Mouse (Mus musculus) C2C12 (cell line): ENCODE measurements around the gene 4930432K21Rik. TPM values are rescaled to one million over a fixed set of nuclear protein-coding genes. Genes with fewer than 3 reads are reported as not detected.

Source experiments
- H3K27me3 ChIP-seq: one replicate; pipeline ENCODE4 v1.6.1; 2011; ENCODE audit not compliant: control insufficient read depth, insufficient read depth, insufficient read length
- H3K36me3 ChIP-seq: one replicate; pipeline ENCODE4 v1.6.1; 2011; ENCODE audit not compliant: control insufficient read depth, insufficient read depth
- H3K4me3 ChIP-seq: one replicate; pipeline ENCODE4 v1.5.1; 2011; ENCODE audit warnings: mild to moderate bottlenecking, control low read depth; ENCODE audit not compliant: poor library complexity, insufficient read depth, severe bottlenecking
- H3K79me2 ChIP-seq: one replicate; pipeline ENCODE4 v1.6.1; 2011; ENCODE audit not compliant: control insufficient read depth, insufficient read depth
- H3K79me3 ChIP-seq: one replicate; pipeline ENCODE4 v1.6.1; 2011; ENCODE audit warnings: low read depth, control low read depth
- H3ac ChIP-seq: one replicate; pipeline ENCODE3; 2011; ENCODE audit warnings: low read depth; ENCODE audit not compliant: control insufficient read depth, insufficient read length
- CEBPB ChIP-seq: IDR thresholded peaks from one replicate; pipeline ENCODE4 v1.6.1; 2011; ENCODE audit warnings: low read depth, mild to moderate bottlenecking, control low read depth, moderate library complexity
- CTCF ChIP-seq: IDR thresholded peaks from one replicate; pipeline ENCODE4 v1.5.1; 2011; ENCODE audit not compliant: control insufficient read depth, insufficient read depth, insufficient read length
- FOSL1 ChIP-seq: IDR thresholded peaks from one replicate; pipeline ENCODE4 v1.8.0; 2011; ENCODE audit warnings: mild to moderate bottlenecking, low read length; ENCODE audit not compliant: poor library complexity, insufficient read depth, severe bottlenecking
- MAX ChIP-seq: IDR thresholded peaks from one replicate; pipeline ENCODE4 v1.6.1; 2011; ENCODE audit warnings: mild to moderate bottlenecking, control low read depth
- MYOD1 ChIP-seq: IDR thresholded peaks from one replicate; pipeline ENCODE4 v1.6.1; 2011; ENCODE audit warnings: low read depth; ENCODE audit not compliant: control insufficient read depth, insufficient read length
- MYOG ChIP-seq: IDR thresholded peaks from one replicate; pipeline ENCODE4 v1.6.1; 2011; ENCODE audit not compliant: control insufficient read depth, insufficient read length; ENCODE audit errors: extremely low read depth
- USF1 ChIP-seq: IDR thresholded peaks from one replicate; pipeline ENCODE4 v1.6.1; 2011; ENCODE audit warnings: low read depth, mild to moderate bottlenecking, control low read depth, moderate library complexity
- polyA plus RNA-seq: library from polyadenylated mRNA; unstranded; fragments of >200 nt; fragmentation: generic; extraction: Trizol; gene quantifications from one replicate; pipeline ENCODE4 v1.2.1, GENCODE M21; 2012; ENCODE audit warnings: missing spikeins

The 4930432K21Rik gene
- polyA plus RNA-seq, 1 experiment, result 0.61 TPM

DNA sequence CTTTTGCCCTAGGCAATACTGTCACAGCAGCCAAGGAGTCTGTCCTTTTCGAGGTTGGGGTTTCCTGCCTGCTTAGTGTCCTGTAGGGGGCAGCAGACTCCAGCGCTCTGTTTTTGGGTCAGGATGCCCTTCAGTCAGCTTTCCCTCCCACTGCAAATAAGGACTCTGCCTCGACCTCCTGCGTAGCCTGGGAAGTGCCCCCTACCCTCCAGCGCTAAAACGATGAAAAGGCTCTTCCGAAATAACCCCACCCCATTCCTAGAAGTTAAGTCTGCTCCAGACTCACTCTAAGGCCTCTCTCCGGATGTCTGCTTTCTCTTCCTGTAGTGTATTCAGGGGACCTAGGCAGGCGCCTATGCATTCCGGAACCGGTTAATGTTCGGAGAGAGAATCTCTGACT lies 38.7 kb downstream of the 4930432K21Rik start:
- H3K36me3 ChIP-seq, result no peaks in the 10 kb centered on the region
- TF ChIP-seq CTCF (peak; percentile 82), FOSL1 (no peak)
- no peak overlapping the region for H3K4me3 ChIP-seq
- H3K79me3 ChIP-seq, result peaks cover 1% of the 10 kb centered on the region
- H3ac ChIP-seq, result peak overlapping the region; percentile 5
- peaks cover 13% of the 10 kb centered on the region for H3K79me2 ChIP-seq
- no peaks in the 10 kb centered on the region for H3K27me3 ChIP-seq

DNA sequence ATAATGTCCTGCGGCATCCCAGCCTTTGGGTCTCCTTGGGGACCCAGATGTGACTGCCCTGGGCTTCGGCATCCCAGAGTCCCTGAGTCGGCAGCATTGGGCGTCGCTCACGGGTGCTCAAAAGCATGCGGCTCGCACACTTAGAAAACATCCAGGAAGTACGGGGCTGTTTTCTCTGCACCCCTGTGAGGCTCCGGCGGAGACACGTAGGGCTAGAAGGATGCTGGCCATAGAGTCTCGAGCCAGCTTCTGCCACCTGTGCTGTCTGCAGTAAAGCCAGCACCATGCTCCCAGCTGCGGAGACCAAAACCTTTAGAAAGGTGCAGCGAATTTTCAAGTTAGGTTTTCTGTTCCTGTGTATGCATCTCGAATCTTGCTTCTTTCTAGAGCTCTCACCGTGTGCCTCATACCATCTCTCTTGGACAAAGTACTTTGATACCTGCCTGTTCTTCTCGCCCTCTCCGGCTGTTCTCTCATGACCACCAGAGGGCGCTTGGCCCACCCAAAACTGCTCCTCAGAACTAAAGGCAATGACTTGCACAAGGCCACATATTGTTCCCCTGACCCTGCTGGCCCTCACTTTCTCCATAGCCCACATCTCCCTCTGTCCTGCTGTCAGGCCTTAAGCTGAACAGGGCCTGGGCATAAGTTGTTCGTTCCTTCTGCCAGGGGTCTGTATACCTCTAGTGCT lies 39.4 kb downstream of the 4930432K21Rik start:
- no peak overlapping the region for H3K4me3 ChIP-seq
- TF ChIP-seq FOSL1 (no peak), USF1 (no peak), CTCF (peak; percentile 55)

DNA sequence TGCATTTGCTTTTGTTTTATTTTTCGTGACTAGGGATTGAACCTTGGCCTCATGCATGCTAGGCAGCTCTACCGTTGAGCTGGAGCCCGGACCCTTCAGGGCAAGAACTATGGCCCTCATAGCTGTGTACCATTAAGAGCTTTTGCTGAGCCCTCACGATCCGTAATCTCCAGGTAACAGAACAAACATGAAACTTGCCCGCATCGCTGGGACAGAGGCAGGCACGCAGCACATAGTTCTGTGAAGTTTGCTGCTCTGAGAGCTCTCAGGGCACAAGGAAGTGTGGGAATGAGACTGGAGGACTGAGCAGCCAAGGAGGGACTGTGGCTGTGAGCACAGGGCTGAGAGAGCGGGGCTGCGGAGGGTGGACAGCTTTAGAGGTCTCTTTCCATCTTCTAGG lies 40.8 kb downstream of the 4930432K21Rik start:
- H3K36me3 ChIP-seq, result no peaks in the 10 kb centered on the region
- TF ChIP-seq MYOG (no peak), MAX (no peak), CEBPB (no peak), MYOD1 (no peak), FOSL1 (no peak), USF1 (no peak)
- H3K4me3 ChIP-seq, result no peak overlapping the region
- peaks cover 1% of the 10 kb centered on the region for H3K79me3 ChIP-seq
- H3ac ChIP-seq, result peak overlapping the region; percentile 20
- H3K79me2 ChIP-seq, result no peaks in the 10 kb centered on the region
- no peaks in the 10 kb centered on the region for H3K27me3 ChIP-seq

More for the DNA sequence above, 39.4 kb downstream of the 4930432K21Rik start:
- Histone ChIP-seq H3K36me3 (no peaks in the 10 kb centered on the region), H3K79me2 (peaks cover 12% of the 10 kb centered on the region), H3ac (peak overlapping the region; percentile 5), H3K79me3 (peaks cover 1% of the 10 kb centered on the region), H3K27me3 (no peaks in the 10 kb centered on the region)

DNA sequence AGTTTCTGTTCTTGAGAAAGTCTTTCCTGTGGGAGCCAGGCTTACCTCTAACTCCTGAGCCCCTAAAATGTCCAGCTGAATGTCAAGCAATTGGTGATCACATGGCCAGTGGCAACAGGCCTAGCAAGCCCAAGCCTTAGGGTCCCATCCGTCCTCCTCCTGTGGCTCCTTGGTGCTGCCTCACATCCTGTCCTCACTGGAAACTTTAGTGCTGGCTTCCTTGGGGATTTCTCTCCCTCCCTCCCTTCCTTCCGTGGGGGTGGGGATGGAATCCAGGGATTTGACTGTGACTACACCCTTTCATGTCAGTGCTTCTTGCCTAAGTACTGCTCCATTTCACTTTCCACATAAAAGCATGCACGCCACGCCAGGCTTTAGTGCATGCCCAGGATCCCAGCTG lies 41.8 kb downstream of the 4930432K21Rik start:
- TF ChIP-seq FOSL1 (no peak), CEBPB (no peak), MYOG (no peak), MAX (no peak), CTCF (no peak), MYOD1 (no peak), USF1 (peak; percentile 55)
- no peak overlapping the region for H3K4me3 ChIP-seq
- peaks cover 1% of the 10 kb centered on the region for H3K79me3 ChIP-seq
- H3K79me2 ChIP-seq, result no peaks in the 10 kb centered on the region
- H3ac ChIP-seq, result peak overlapping the region; percentile 19
- no peaks in the 10 kb centered on the region for H3K36me3 ChIP-seq
- no peaks in the 10 kb centered on the region for H3K27me3 ChIP-seq

DNA sequence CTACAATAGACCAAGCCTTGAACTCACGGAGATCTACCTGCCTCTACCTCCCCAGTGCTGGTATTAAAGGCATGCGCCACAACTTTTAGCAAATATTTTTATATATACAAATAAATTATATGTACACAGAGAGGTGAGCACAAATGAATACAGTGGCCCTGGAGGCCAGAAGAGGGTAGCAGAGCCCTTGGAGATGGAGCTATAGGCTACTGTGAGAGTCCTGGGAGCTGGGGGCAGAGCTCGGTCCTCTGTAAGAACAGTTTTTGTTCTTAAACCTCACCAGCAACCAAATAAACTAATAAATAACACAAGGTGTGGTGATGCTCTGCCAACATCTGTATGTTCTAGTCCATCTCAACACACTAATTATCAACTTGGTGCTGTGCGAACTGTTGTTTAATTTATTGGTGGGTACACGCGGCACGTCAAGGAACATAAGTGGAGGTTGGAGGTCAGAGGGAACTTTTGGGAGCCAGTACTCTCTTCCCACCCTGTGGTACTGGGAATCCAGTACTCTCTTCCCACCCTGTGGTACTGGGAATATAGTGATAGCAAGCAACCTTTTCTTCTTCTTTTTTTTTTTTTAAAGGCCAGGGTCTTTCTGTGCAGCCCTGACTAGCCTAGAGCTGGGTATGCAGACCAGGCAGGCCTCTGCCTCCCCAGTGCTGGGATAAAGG lies 42.5 kb downstream of the 4930432K21Rik start:
- no peaks in the 10 kb centered on the region for H3K79me2 ChIP-seq
- no peak overlapping the region for H3ac ChIP-seq
- H3K27me3 ChIP-seq, result no peaks in the 10 kb centered on the region
- no peaks in the 10 kb centered on the region for H3K36me3 ChIP-seq
- no peak overlapping the region for H3K4me3 ChIP-seq
- TF ChIP-seq MAX, result no peak
- no peak for TF ChIP-seq USF1
- TF ChIP-seq CTCF, result peak; percentile 6
- H3K79me3 ChIP-seq, result peaks cover 1% of the 10 kb centered on the region

DNA sequence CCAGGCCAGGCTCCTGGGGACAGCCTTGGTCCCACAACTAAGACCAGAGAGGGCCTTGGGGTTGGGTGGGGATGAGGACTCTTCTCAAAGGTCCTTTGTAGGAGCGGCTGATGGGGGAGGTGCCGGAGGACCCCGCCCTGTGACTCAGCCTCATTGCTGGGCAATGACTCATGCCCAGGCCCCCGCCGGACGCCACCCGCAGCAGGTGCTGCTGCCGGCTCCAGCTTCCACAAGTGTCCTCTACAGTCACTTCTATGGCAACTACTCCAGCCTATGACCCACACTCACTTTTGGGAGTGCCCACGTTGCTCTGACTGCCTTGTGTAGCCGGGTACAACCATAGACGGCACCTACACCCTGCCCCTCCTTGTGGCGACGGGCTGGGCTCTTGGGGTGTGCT lies 44.2 kb downstream of the 4930432K21Rik start:
- Histone ChIP-seq H3K4me3 (peak overlapping the region; percentile 7), H3ac (peak overlapping the region; percentile 22), H3K27me3 (no peaks in the 10 kb centered on the region), H3K79me3 (peaks cover 1% of the 10 kb centered on the region), H3K36me3 (no peaks in the 10 kb centered on the region), H3K79me2 (no peaks in the 10 kb centered on the region)
- TF ChIP-seq CEBPB, result no peak
- TF ChIP-seq MYOG, result no peak
- peak; percentile 97 for TF ChIP-seq FOSL1
- TF ChIP-seq MYOD1, result peak; percentile 97
- no peak for TF ChIP-seq MAX
- no peak for TF ChIP-seq USF1
- TF ChIP-seq CTCF, result no peak
